Mouse (Mus musculus) lung, adult 2 months (tissue): ENCODE data around the gene Armh1. TPM values are rescaled to one million over a fixed set of nuclear protein-coding genes. Genes with fewer than 3 reads are reported as not detected.

Experiments used
- DNase-seq: peaks from one replicate; pipeline ENCODE4 v3.0.0; 2022
- H3K4me1 ChIP-seq: fragments of 200-500 bp; 2 replicates; pipeline ENCODE4 v1.6.1; 2011; ENCODE audit warnings: low read length; ENCODE audit not compliant: control insufficient read depth, insufficient read depth
- H3K4me3 ChIP-seq: fragments of 200-500 bp; replicated peaks from 2 replicates; pipeline ENCODE3; 2011; ENCODE audit warnings: low read depth, mild to moderate bottlenecking, control low read depth, low read length; ENCODE audit errors: extremely low read depth
- CTCF ChIP-seq: fragments of 200-500 bp; IDR thresholded peaks from 2 replicates; pipeline ENCODE4 v1.5.1; 2011; ENCODE audit warnings: mild to moderate bottlenecking, low read length, control low read depth; ENCODE audit not compliant: insufficient read depth
- POLR2A ChIP-seq: fragments of 200-500 bp; IDR thresholded peaks from 2 replicates; pipeline ENCODE4 v1.6.1; 2011; ENCODE audit warnings: low read depth, mild to moderate bottlenecking, control low read depth, low read length, borderline replicate concordance; ENCODE audit errors: extremely low read depth
- WGBS: fragments of 180-500 bp; shearing (Covaris S2); methylation state at CpG from one replicate; pipeline ENCODE4 v1.1.7; 2018; 5-methylcytosine and 5-hydroxymethylcytosine counted together
- polyA plus RNA-seq: library from polyadenylated mRNA; depleted of rRNA; stranded (reverse); fragments of >200 nt; gene quantifications from 2 replicates; pipeline ENCODE4 v1.2.3, GENCODE M21; 2012

Armh1 gene
- polyA plus RNA-seq, 1 experiment, result 5.2 TPM

DNA sequence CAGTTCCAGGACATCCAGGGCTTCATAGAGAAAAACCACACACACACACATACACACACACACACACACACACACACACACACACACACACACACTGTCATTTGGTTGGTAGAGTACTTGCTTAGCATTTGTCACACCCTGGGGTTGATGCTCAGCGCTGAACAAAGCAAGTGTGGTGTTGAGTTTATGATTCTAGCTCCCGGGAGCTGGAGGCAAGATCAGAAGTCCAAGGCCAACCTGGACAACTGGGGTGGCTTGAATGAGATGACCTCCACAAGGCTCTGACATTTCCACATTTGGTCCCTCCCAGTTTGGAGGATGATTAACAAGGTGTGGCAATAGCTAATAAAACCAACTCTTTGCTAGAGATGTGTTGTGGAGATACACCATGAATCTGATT, 20.7 kb downstream of the Armh1 start:
- DNase-seq, result no peak
- no peaks in the 10 kb centered on the region for H3K4me1 ChIP-seq
- WGBS, result 90% methylated on average over 2 of the region's 2 CpGs
- no peak overlapping the region for H3K4me3 ChIP-seq
- TF ChIP-seq CTCF, result no peak
- TF ChIP-seq POLR2A, result no peak

DNA sequence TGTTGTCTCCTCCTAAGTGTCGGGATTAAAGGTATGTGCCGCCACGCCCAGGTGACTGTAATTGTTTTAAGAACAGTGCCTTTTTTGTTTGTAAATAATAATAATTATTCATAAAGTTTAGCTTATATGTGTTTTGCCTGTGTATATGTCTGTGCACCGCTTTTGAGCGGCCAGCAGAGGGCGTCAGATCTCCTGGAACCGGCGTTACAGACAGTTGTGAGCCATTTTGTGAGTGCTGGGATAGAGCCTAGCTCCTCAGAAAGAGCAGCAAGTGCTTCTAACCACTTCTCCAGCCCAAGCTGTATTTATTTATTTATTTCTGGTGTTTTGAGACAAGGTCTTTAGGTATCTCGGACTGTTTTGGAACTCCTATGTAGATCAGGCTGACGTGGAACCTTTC, 21.6 kb downstream of the Armh1 start:
- no peak overlapping the region for H3K4me3 ChIP-seq
- DNase-seq, result no peak
- TF ChIP-seq POLR2A (no peak), CTCF (peak; percentile 40)
- no peaks in the 10 kb centered on the region for H3K4me1 ChIP-seq
- 55% methylated on average over 10 of the region's 10 CpGs for WGBS

DNA sequence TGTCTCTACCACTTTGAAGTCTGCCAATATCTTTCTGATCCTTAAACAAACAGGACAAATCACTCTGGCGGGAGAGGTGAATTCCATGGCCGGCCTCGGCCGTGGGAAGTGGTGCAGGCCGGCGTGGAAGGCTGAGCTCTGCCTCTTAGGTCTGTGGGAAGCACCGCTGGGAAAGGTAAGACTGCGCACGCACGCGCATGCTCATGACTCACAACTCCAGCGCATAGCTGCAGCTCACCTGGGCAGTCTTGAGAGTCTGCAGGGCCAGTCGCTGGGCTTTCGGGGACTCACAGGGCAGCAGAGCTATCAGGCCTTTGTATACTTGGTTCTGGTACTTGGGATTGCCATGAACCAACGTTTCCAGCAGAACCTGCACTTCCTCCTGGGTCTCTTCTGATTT, 22.3 kb downstream of the Armh1 start:
- TF ChIP-seq CTCF (no peak), POLR2A (no peak)
- no peak overlapping the region for H3K4me3 ChIP-seq
- WGBS, result 53% methylated on average over 15 of the region's 15 CpGs
- H3K4me1 ChIP-seq, result no peaks in the 10 kb centered on the region
- no peak for DNase-seq

DNA sequence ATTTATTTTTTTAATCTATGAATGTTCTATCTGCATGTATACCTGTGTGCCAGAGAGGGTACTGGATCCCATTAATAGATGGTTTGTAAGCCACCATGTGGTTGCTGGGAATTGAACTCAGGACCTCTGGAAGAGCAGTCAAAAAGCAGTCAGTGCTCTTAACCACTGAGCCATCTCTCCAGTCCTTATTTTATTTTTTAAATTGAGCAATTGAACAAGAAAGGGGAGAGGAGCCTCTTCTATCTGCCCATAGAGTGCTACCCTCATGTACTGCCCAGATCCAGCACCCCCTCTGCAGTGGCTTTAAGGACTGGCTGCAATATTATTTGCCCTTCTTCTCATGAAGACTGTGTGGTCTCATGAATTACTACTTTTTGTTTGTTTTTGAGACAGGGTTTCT, 26.7 kb downstream of the Armh1 start:
- H3K4me3 ChIP-seq, result no peak overlapping the region
- TF ChIP-seq CTCF (no peak), POLR2A (no peak)
- H3K4me1 ChIP-seq, result no peaks in the 10 kb centered on the region
- no peak for DNase-seq

DNA sequence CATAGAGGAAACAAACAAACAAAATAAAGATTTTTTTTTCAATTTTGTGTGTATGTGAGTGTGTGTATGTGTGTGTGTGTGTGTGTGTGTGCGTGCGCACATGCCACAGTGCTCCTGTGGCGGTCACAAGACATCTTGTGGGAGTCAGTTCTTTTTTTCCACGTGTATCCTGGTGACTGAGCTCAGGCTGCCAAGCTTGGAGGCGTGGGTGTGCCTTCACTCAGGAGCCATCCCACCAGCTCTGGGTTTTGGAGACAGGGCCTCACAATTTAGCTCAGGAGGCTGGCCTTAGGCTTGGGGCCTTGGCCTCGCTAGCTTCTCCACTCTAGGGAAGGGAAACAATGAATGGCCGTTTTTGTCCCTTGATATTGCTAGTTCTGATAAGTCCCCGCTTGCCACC, 27.8 kb downstream of the Armh1 start:
- Histone ChIP-seq H3K4me1 (no peaks in the 10 kb centered on the region), H3K4me3 (no peak overlapping the region)
- no peak for DNase-seq
- WGBS, result 78% methylated on average over 8 of the region's 8 CpGs
- TF ChIP-seq CTCF, result no peak
- TF ChIP-seq POLR2A, result no peak

DNA sequence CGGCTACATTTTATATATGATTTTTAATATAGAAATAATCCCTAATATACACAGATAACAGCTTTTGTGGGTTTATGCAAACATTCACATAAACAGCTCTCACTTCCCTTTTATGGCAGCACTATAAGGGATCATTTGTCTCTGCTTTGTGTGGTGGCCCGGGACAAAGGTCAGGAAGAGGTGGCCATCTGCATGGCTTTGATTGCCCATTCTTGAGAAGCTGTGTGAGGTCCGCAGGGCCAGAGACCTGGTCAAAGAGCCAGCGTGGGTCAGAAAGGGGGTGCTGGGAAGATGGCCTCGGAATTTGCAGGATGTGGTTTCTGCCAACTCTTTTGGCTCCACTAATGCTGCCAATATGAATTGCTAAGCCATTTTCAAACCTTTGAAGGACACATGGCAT, 28.9 kb downstream of the Armh1 start:
- DNase-seq, result no peak
- Histone ChIP-seq H3K4me1 (no peaks in the 10 kb centered on the region), H3K4me3 (no peak overlapping the region)
- TF ChIP-seq POLR2A (no peak), CTCF (no peak)
- 56% methylated on average over 5 of the region's 5 CpGs for whole genome bisulfite sequencing

DNA sequence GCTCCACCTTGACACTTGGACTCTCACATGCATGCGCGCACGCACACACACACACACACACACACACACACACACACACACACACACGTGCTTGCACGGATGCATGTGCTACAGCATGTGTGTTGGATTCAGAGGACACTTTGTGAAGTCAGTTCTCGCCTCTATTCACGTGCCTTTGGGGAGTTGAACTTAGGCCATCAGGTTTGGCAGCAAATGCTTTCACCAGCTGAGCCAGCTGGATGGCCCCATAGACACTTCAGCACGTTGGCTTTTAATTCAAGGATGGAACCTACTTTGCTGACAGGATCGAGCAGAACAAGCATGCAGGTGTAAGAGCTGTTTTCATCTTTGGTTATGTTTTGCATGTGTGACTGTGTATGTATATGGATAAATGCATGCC, 30.1 kb downstream of the Armh1 start:
- H3K4me3 ChIP-seq, result no peak overlapping the region
- TF ChIP-seq CTCF (no peak), POLR2A (no peak)
- H3K4me1 ChIP-seq, result no peaks in the 10 kb centered on the region; the same call in 1 of the 2 replicates
- no peak for DNase-seq
- WGBS, result 71% methylated on average over 9 of the region's 9 CpGs

DNA sequence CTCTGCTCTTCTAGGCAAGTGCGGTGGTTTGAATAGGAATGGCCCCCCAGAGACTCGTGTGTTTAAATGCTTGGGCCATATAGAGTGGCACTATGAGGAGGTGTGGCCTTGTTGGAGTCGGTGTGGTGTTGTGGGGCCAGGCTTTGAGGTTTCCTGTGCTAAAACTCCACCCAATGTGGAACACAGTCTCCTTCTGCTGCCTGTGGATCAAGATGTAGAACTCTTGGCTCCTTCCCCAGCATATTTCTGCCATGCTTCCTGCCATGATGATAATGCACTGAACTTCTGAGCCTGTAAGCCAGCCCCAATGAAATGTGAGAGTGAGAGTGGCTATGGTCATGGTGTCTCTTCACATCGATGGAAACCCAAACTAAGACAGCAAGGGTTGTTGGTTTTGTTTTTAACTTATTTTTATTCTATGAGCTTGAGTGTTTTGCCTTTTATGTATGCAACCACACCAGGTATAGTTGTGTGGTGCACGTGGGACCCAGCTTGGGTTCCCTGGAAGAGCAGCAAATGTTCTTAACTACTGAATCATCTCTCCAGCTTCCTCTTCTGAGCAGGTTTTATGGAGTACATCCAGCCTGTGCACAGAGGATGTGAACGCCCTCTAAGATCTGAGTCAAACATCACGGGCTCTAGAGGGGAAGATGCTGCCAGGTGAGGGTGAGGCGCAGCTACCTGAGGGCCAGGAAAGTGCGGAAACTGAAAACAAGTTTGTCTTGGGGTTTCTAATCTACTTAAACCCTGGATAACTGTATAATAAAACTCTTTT, 31.0 kb downstream of the Armh1 start:
- WGBS, result 68% methylated on average over 9 of the region's 9 CpGs
- no peak for DNase-seq
- TF ChIP-seq CTCF (no peak), POLR2A (no peak)
- no peaks in the 10 kb centered on the region; the same call in 1 of the 2 replicates for H3K4me1 ChIP-seq
- H3K4me3 ChIP-seq, result no peak overlapping the region

DNA sequence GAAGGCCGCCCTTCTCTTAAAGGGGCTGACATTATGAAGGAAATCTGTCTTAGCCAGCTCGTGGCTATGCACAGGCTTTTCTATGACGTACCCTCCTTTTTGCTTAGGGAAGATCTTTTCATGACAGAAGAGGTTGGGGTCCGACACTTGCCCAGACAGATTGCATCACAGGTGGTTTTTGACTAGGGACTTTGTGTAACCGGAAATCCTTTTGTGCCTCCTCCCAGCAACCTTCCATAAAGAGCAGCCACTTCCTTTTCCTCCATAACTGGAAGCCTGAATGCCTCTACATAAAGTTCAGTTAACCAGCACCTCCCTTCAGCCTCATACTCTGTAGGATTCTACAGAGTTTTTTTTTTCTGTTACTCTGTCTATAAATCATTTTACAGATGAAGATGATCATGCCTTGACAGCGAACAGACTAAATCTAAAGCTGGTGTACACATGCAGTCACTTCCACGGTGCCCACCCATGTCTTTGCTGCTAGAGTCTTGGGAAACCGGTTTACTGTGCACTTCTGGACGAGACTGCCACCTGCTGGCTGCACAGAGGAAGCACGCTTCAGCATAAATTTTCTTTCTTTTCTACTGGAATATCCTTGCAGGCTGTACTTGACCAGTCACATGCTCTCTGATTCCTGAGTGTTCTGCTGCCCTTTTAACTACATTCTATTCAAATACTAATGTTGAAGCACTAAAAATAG, 33.3 kb downstream of the Armh1 start:
- WGBS, result 21% methylated on average over 10 of the region's 10 CpGs
- Histone ChIP-seq H3K4me3 (no peak overlapping the region), H3K4me1 (no peaks in the 10 kb centered on the region; the same call in 1 of the 2 replicates)
- TF ChIP-seq CTCF, result peak; percentile 96
- TF ChIP-seq POLR2A, result no peak
- peak; percentile 53 for DNase-seq

DNA sequence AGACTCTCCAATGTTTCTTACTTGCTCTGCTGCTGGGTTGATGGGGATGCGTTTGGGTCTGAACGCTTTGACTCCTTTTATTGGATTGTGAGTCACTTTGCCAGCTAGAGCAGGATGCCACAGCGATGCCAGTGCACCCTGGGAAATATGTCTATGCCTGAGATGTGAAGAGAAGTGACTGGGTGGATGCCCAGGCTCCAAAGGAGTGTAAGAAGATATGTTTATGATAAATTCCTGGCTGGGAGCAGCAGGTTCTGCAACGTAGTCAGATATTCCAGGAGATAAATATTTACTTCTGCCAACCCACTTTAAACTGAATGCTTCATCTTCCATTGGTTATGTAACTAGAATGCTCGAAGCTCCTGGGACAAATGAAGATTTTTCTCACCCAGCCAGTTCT, 34.9 kb downstream of the Armh1 start:
- DNase-seq, result no peak
- Histone ChIP-seq H3K4me1 (no peaks in the 10 kb centered on the region; the same call in 1 of the 2 replicates), H3K4me3 (no peak overlapping the region)
- WGBS, result 38% methylated on average over 5 of the region's 5 CpGs
- no peak for TF ChIP-seq CTCF
- no peak for TF ChIP-seq POLR2A
